Mouse (Mus musculus) thymus, adult 2 months (tissue): ENCODE measurements at regions not wholly inside any gene's neighbourhood (a gene's known extent, or its start where the extent isn't known, plus 50 kb on each side); places are given as distances from the start of the nearest gene placed in this dataset.

Source experiments
- DNase-seq: peaks from one replicate; pipeline ENCODE4 v3.0.0; 2021
- H3K27ac ChIP-seq: fragments of 200-500 bp; 2 replicates; pipeline ENCODE4 v1.5.1; 2012; ENCODE audit warnings: low read length, control low read depth; ENCODE audit not compliant: control insufficient read depth, insufficient read depth
- H3K27me3 ChIP-seq: fragments of 200-500 bp; 2 replicates; pipeline ENCODE4 v1.6.1; 2012; ENCODE audit warnings: mild to moderate bottlenecking, low read length, moderate library complexity, mixed read lengths; ENCODE audit not compliant: control insufficient read depth, insufficient read depth
- H3K36me3 ChIP-seq: fragments of 200-500 bp; 2 replicates; pipeline ENCODE4 v1.6.1; 2012; ENCODE audit warnings: mild to moderate bottlenecking, low read length, moderate library complexity; ENCODE audit not compliant: control insufficient read depth, insufficient read depth
- H3K4me1 ChIP-seq: fragments of 200-500 bp; replicated peaks from 2 replicates; pipeline ENCODE4 v1.6.1; 2012; ENCODE audit warnings: low read length; ENCODE audit not compliant: control insufficient read depth, insufficient read depth
- H3K4me3 ChIP-seq: fragments of 200-500 bp; 2 replicates; pipeline ENCODE4 v1.5.1; 2012; ENCODE audit warnings: mild to moderate bottlenecking, low read length, control low read depth, moderate library complexity; ENCODE audit not compliant: control insufficient read depth, insufficient read depth
- CTCF ChIP-seq: fragments of 200-500 bp; IDR thresholded peaks from 2 replicates; pipeline ENCODE4 v1.5.1; 2012; ENCODE audit warnings: mild to moderate bottlenecking, control low read depth, low read length, moderate library complexity, borderline replicate concordance; ENCODE audit not compliant: control insufficient read depth, poor library complexity, insufficient read depth; ENCODE audit errors: extremely low read depth
- POLR2A ChIP-seq: fragments of 200-500 bp; IDR thresholded peaks from 2 replicates; pipeline ENCODE4 v1.6.1; 2012; ENCODE audit warnings: mild to moderate bottlenecking, low read length, control low read depth, moderate library complexity; ENCODE audit not compliant: control insufficient read depth, poor library complexity, insufficient read depth; ENCODE audit errors: extremely low read depth
- WGBS: fragments of 180-500 bp; shearing (Covaris S2); methylation state at CpG from one replicate; pipeline ENCODE4 v1.1.7; 2018; 5-methylcytosine and 5-hydroxymethylcytosine counted together

GRCm38 (mm10) chr12:26571602-26572001 is 102.6 kb downstream of the Cmpk2 start:
- H3K27ac ChIP-seq = no peak overlapping the region
- WGBS = 96% methylated on average over 7 of the region's 7 CpGs
- H3K4me1 ChIP-seq = no peaks in the 10 kb centered on the region
- H3K27me3 ChIP-seq = no peaks in the 10 kb centered on the region
- no peaks in the 10 kb centered on the region for H3K36me3 ChIP-seq
- H3K4me3 ChIP-seq = no peak overlapping the region
- TF ChIP-seq CTCF (no peak), POLR2A (no peak)
- no peak for DNase-seq

DNA sequence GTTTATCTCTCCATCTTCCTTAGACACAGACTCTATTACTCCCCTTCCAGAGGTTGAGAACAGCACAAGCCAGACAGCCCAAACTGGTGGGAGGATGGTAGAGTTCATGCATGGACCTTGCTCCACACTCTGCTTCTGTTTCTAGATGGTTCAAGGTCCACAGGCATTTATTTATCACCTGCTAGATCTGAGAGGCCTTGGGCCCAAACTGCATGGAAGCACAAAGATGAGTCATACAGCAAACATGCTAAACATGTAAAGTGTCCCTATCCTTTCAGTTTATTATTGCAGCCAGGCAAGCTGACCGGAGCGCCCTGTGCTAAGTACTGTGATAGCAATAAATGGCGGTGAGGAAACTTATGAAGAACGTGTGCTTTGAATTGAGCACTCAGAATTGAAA is 98.4 kb downstream of the Cmpk2 start:
- no peaks in the 10 kb centered on the region for H3K27me3 ChIP-seq
- no peak for DNase-seq
- H3K27ac ChIP-seq = no peak overlapping the region
- H3K4me1 ChIP-seq = no peaks in the 10 kb centered on the region
- H3K4me3 ChIP-seq = no peak overlapping the region
- 89% methylated on average over 4 of the region's 4 CpGs for WGBS
- no peaks in the 10 kb centered on the region for H3K36me3 ChIP-seq
- no peak for TF ChIP-seq POLR2A

DNA sequence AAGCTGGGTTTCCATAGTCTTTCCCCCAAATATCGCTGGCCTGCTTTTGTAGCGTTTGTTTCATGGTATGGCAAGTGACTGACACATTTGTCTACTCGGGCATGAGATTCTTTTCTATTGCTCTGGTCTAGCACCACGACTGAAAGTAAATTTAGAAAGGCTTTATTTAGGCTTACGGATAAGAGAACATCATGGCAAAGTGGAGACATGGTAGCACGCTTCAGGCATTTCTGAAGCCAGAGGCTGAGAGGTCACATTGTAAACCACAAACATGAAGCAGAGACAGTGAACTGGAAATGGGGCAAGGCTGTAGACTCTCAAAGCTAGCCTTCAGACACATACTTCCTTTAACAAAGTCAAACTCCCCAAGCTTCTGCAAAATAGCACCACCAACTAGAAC is 93.9 kb downstream of the Cmpk2 start:
- no peak for DNase-seq
- Histone ChIP-seq H3K27me3 (no peaks in the 10 kb centered on the region), H3K4me1 (no peaks in the 10 kb centered on the region), H3K36me3 (no peaks in the 10 kb centered on the region), H3K4me3 (no peak overlapping the region), H3K27ac (no peak overlapping the region)
- TF ChIP-seq POLR2A (no peak), CTCF (no peak)
- WGBS = 90% methylated on average over 6 of the region's 6 CpGs

GRCm38 (mm10) chr12:26559560-26559959 is 90.6 kb downstream of the Cmpk2 start:
- no peaks in the 10 kb centered on the region for H3K4me1 ChIP-seq
- no peak overlapping the region for H3K27ac ChIP-seq
- TF ChIP-seq POLR2A (no peak), CTCF (no peak)
- WGBS = 70% methylated on average over 3 of the region's 3 CpGs
- H3K36me3 ChIP-seq = no peaks in the 10 kb centered on the region
- no peak for DNase-seq
- no peaks in the 10 kb centered on the region for H3K27me3 ChIP-seq
- no peak overlapping the region for H3K4me3 ChIP-seq

DNA sequence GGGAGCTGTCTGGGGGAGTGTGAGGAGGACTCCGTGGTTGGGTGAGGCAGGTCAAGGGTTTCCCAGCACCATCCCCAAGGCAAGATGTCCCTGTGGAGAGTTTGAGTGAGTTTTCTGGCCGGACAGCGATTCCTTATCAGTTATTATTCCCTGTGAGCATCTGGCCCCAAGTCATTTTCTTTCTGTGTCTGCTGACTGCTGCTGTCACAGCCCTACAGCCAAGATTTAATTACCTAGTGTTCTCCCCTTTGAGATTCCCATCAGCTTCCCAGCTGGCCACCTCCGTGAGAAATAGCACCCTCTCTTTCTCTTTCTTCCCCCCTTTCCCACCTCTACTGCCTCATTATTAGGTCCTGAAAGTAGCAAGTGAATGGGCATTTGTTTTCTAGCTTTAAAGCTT is 88.4 kb downstream of the Cmpk2 start:
- no peak for DNase-seq
- H3K27ac ChIP-seq = no peak overlapping the region
- WGBS = 18% methylated on average over 4 of the region's 4 CpGs
- H3K36me3 ChIP-seq = no peaks in the 10 kb centered on the region
- H3K4me3 ChIP-seq = no peak overlapping the region
- no peaks in the 10 kb centered on the region for H3K27me3 ChIP-seq
- H3K4me1 ChIP-seq = no peaks in the 10 kb centered on the region
- TF ChIP-seq POLR2A = no peak
- no peak for TF ChIP-seq CTCF

- no peak for DNase-seq
- no peaks in the 10 kb centered on the region for H3K36me3 ChIP-seq
- H3K4me3 ChIP-seq = no peak overlapping the region
- TF ChIP-seq CTCF (no peak), POLR2A (no peak)
- H3K27ac ChIP-seq = no peak overlapping the region
- 78% methylated on average over 10 of the region's 10 CpGs for WGBS
- no peaks in the 10 kb centered on the region for H3K4me1 ChIP-seq
- no peaks in the 10 kb centered on the region for H3K27me3 ChIP-seq
These were observed 82.3 kb downstream of the Cmpk2 start for GRCm38 (mm10) chr12:26551168-26551926.

DNA sequence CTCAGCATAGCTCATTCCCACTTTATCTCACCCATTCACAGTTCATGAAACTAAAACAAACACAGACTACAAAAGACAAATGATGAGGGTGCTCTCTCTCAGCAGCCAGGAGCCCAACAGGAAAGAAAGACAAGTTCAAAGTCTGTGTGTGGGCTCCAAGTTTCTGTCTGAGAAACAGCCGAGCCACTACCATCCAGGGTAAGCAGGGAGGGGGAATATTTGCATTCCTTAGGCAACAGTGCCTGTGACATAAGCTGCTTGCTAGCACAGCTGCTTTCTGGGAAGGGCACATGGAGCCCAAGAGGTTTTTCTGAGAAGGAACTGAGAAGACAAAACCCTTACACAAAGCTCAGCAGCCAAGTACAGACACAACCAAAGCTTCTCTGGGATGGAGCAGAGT is 78.5 kb downstream of the Cmpk2 start:
- no peak for TF ChIP-seq POLR2A
- no peak for TF ChIP-seq CTCF
- 59% methylated on average over 1 of the region's 1 CpGs for WGBS
- Histone ChIP-seq H3K4me3 (no peak overlapping the region), H3K27ac (no peak overlapping the region), H3K36me3 (no peaks in the 10 kb centered on the region), H3K27me3 (no peaks in the 10 kb centered on the region), H3K4me1 (no peaks in the 10 kb centered on the region)
- no peak for DNase-seq
